Mouse (Mus musculus) bone marrow, adult 2 months (tissue): Measurements from ENCODE around the gene Ralgapa2.

ENCODE experiments used
- CTCF ChIP-seq: fragments of 200-500 bp; IDR thresholded peaks from 2 replicates; pipeline ENCODE4 v1.5.1; 2011; ENCODE audit warnings: low read length, control low read depth; ENCODE audit not compliant: control insufficient read depth, insufficient read depth
- POLR2A ChIP-seq: fragments of 200-500 bp; IDR thresholded peaks from 2 replicates; pipeline ENCODE4 v1.6.1; 2011; ENCODE audit warnings: low read depth, mild to moderate bottlenecking, control low read depth, low read length, borderline replicate concordance; ENCODE audit not compliant: control insufficient read depth

GRCm38 (mm10) chr2:146488291-146488690, 23.9 kb downstream of the Ralgapa2 start:
- no peak for TF ChIP-seq POLR2A
- TF ChIP-seq CTCF, result no peak
